Mouse (Mus musculus) liver, embryonic 14.5 days (tissue): ENCODE results near the gene Wbp4.

ENCODE experiments used
- CTCF ChIP-seq: IDR thresholded peaks from 2 replicates; pipeline ENCODE4 v1.5.1; 2016; ENCODE audit warnings: antibody characterized with exemption, low read depth, control low read depth
- EP300 ChIP-seq: IDR thresholded peaks from 2 replicates; pipeline ENCODE4 v1.6.1; 2016; ENCODE audit warnings: antibody characterized with exemption, low read depth

- TF ChIP-seq CTCF = no peak
- TF ChIP-seq EP300 = peak; percentile 33; the same call in 1 of the 2 replicates
These were observed 539 bp downstream of the Wbp4 start, which contains the start of gene Elf1 for GRCm38 (mm10) chr14:79480624-79481338.
